Mouse (Mus musculus) kidney, adult 2 months (tissue): ENCODE measurements at regions not wholly inside any gene's neighbourhood (a gene's known extent, or its start where the extent isn't known, plus 50 kb on each side); places are given as distances from the start of the nearest gene placed in this dataset.

Experiments used
- DNase-seq: peaks from one replicate; pipeline ENCODE4 v3.0.0; 2021
- H3K27ac ChIP-seq: fragments of 200-500 bp; 2 replicates; pipeline ENCODE4 v1.5.1; 2012; ENCODE audit warnings: low read depth, low read length, control low read depth, inconsistent platforms; ENCODE audit not compliant: insufficient read depth
- H3K27me3 ChIP-seq: fragments of 200-500 bp; replicated peaks from 2 replicates; pipeline ENCODE4 v1.6.1; 2012; ENCODE audit warnings: mild to moderate bottlenecking, moderate library complexity, low read length, inconsistent platforms; ENCODE audit not compliant: control insufficient read depth, insufficient read depth
- H3K36me3 ChIP-seq: fragments of 200-500 bp; 2 replicates; pipeline ENCODE4 v1.6.1; 2012; ENCODE audit warnings: mild to moderate bottlenecking, moderate library complexity, low read length, inconsistent platforms; ENCODE audit not compliant: control insufficient read depth, insufficient read depth
- H3K4me1 ChIP-seq: fragments of 200-500 bp; 2 replicates; pipeline ENCODE4 v1.6.1; 2011; ENCODE audit warnings: low read length; ENCODE audit not compliant: control insufficient read depth, insufficient read depth
- H3K4me3 ChIP-seq: fragments of 200-500 bp; 2 replicates; pipeline ENCODE4 v1.5.1; 2011; ENCODE audit warnings: mild to moderate bottlenecking, low read depth, low read length, control low read depth; ENCODE audit not compliant: insufficient read depth
- CTCF ChIP-seq: fragments of 200-500 bp; conservative IDR thresholded peaks from 2 replicates; pipeline ENCODE4 v1.5.1; 2011; ENCODE audit warnings: low read depth, mild to moderate bottlenecking, control low read depth, low read length, moderate library complexity, mixed read lengths; ENCODE audit not compliant: insufficient read depth, insufficient read length
- POLR2A ChIP-seq: fragments of 200-500 bp; IDR thresholded peaks from one replicate; pipeline ENCODE4 v1.6.1; 2011; ENCODE audit warnings: low read depth, low read length, control low read depth
- WGBS: fragments of 180-500 bp; shearing (Covaris S2); methylation state at CpG from one replicate; pipeline ENCODE4 v1.1.7; 2018; 5-methylcytosine and 5-hydroxymethylcytosine counted together

DNA sequence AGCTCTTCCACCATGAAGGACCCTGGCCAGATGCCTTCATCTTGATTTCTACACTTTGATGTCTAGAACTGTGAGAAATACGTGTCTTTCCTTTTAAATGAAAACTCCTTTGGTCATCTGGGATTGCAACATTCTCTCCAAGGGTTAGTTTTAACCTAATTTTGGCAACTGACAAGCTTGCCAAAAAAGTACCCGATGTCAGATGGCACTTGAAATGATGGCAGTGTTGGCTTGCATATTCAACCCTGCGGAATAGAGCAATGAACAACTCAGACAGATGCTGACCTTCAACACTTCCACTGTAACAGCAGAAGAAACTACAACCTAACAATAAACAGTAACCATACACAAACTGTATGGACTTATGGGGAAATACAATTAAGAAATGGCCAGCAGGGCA is 286.9 kb upstream of the Sfrp2 start:
- 88% methylated on average over 3 of the region's 3 CpGs for WGBS
- no peak for DNase-seq

DNA sequence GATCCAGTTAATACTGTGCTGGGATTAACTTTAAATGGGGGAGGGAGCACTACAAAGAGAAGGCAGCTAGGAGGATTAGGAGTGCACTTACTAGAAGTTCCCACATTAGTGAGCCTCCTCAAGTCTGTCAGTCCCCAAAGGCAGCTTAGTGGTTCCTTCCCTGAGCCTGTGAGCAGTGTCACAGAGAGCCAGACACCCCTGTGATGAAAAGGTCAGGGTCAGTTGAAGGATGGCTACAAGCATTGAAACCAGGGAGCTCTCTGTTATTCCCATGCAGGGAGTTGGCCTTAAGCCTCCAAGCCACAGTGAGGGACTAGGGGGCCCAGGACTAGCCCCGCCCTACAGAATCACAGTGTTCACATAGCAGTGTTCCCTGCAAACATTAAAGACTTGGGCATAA is 285.9 kb upstream of the Sfrp2 start:
- no peaks in the 10 kb centered on the region for H3K36me3 ChIP-seq
- no peak overlapping the region for H3K27ac ChIP-seq
- no peak overlapping the region for H3K4me3 ChIP-seq
- TF ChIP-seq POLR2A (no peak), CTCF (no peak)
- no peaks in the 10 kb centered on the region for H3K4me1 ChIP-seq
- no peak for DNase-seq
- 97% methylated on average over 1 of the region's 1 CpGs for WGBS
- H3K27me3 ChIP-seq, result no peaks in the 10 kb centered on the region

More for the DNA sequence above, 286.9 kb upstream of the Sfrp2 start:
- Histone ChIP-seq H3K27me3 (no peaks in the 10 kb centered on the region), H3K36me3 (no peaks in the 10 kb centered on the region), H3K27ac (no peak overlapping the region), H3K4me1 (no peaks in the 10 kb centered on the region), H3K4me3 (no peak overlapping the region)
- TF ChIP-seq POLR2A, result no peak
- no peak for TF ChIP-seq CTCF

DNA sequence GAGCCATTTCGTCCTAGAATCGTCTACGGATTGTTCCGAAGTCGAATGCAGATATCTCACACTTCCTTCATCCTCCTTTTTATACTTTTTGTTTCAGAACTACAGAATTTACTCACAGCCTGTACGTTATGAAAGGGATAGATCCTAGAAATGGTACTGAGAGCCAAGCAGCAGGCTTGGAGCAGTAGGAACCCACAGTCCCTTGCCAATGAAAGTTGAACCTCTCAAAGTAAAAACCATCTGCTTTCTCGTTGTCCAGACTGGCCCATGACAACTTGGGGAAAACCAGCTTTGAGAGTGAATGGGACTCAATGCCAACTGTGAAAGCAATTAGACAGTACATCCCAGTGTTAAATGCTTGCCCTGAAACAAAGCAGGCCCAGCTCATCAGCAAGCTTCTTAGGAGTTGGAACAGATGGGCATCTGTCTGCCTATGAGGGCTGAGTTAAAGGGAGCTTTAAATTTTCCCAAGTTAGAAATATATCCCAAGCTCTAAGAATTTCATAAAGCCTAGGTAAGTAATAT is 279.9 kb upstream of the Sfrp2 start:
- no peak overlapping the region for H3K4me3 ChIP-seq
- no peak for DNase-seq
- 84% methylated on average over 7 of the region's 7 CpGs for WGBS

DNA sequence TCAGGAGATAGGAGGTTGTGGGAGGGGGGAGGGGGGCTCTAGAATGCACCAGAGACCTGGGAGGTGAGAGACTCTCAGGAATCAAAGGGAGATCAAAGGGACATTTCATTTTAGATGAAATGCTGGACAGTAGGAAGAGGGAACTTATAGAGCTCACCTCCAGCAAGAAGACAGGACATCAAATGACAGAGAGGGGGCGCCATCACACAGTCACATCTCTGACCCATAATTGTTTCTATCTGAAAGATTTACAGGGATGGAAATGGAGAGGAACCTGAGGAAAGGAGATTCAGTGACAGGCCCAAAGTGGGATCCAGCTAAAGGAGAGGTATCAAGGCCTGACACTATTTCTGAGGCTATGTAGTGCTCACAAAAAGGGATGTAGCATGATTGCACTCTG is 270.5 kb upstream of the Sfrp2 start:
- Histone ChIP-seq H3K4me3 (no peak overlapping the region), H3K27ac (no peak overlapping the region), H3K27me3 (no peaks in the 10 kb centered on the region), H3K36me3 (no peaks in the 10 kb centered on the region), H3K4me1 (no peaks in the 10 kb centered on the region)
- TF ChIP-seq POLR2A (no peak), CTCF (0 out of 2 replicates have a peak, but pooled peaks have one; percentile 9)
- WGBS, result 26% methylated on average over 1 of the region's 1 CpGs
- peak; percentile 12 for DNase-seq

More for the DNA sequence above, 279.9 kb upstream of the Sfrp2 start:
- Histone ChIP-seq H3K27ac (no peak overlapping the region), H3K4me1 (no peaks in the 10 kb centered on the region), H3K27me3 (no peaks in the 10 kb centered on the region), H3K36me3 (no peaks in the 10 kb centered on the region)
- TF ChIP-seq CTCF (no peak), POLR2A (no peak)

DNA sequence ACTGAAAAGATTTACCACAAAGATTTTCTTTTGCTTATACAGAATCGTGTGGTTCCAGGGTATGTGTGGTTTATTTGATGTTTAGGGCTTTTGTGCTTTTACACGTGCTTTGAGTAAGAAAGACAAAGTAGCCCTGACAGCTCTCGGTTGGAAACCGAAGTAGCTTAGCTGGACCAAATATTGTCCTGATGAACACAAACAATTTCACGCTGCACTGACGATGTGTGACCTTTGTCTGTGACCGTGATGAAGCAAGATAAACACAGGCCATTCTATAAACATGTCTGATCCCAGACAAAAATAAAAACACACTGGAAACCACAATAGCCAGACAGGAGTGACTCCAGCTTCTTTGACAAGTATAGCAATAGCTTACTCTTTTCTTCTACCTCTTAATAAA is 262.2 kb upstream of the Sfrp2 start:
- Histone ChIP-seq H3K27ac (no peak overlapping the region), H3K36me3 (no peaks in the 10 kb centered on the region), H3K4me1 (no peaks in the 10 kb centered on the region), H3K4me3 (no peak overlapping the region), H3K27me3 (no peaks in the 10 kb centered on the region)
- 34% methylated on average over 7 of the region's 7 CpGs for WGBS
- TF ChIP-seq POLR2A (no peak), CTCF (no peak)
- no peak for DNase-seq

DNA sequence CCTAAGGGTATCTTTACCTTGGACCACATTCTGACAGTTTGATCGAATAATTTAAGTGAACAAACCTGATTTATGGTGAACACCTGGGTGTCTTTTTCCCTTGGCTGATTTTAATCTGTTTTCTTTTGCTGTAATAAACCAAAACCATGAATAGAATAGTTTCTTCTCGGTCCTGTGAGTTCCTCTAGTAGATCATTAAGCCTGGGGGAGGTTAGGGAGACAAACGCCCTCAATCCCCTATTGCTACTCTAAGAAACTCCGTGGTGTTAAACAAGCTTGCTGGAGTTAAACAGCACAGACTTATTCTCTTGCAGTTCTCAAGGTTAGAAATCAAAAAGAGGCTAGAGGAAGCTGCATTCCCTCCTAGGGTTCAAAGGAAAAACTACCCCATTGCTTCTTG is 249.5 kb upstream of the Sfrp2 start:
- TF ChIP-seq POLR2A, result no peak
- no peak for TF ChIP-seq CTCF
- H3K4me3 ChIP-seq, result no peak overlapping the region

DNA sequence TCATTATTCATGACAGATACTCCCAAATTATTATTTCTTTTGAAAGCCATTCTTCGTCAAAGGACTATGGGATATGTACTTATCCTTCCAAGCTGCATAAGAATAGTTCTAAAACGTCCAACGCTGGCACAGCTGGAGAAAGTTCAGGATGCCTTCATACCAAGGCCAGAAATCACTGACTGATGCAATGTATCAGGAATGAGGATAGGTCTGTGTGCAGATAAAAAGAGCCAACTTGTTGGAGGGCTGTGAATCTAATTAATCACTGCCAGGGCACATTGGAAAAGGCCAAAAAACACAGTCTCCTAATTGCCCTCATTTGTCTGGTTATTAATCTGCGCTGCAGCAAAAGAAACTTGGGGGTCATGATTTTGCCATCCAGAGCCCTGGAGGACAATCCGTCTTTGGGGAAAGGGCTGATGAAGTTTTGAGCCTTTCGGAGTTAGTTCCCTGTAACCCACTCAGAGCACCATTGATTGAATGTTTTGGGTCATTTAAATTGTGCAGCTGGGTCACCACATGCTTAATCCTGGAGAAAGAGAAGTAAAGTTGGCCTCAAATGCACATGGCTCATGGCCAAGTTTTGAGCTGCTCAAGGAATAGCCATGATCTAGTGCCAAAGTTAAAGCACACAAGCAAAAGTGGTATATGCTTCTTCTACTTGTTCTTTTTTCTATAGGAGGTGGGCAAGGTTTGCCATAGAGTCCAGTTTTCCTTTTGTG is 248.0 kb upstream of the Sfrp2 start:
- no peaks in the 10 kb centered on the region for H3K27me3 ChIP-seq
- H3K36me3 ChIP-seq, result no peaks in the 10 kb centered on the region
- no peak for TF ChIP-seq CTCF
- TF ChIP-seq POLR2A, result no peak
- WGBS, result 67% methylated on average over 6 of the region's 6 CpGs
- DNase-seq, result peak; percentile 9
- H3K4me3 ChIP-seq, result no peak overlapping the region
- H3K4me1 ChIP-seq, result no peaks in the 10 kb centered on the region
- H3K27ac ChIP-seq, result no peak overlapping the region

More for the DNA sequence above, 249.5 kb upstream of the Sfrp2 start:
- no peaks in the 10 kb centered on the region for H3K4me1 ChIP-seq
- no peak overlapping the region for H3K27ac ChIP-seq
- DNase-seq, result no peak
- WGBS, result 24% methylated on average over 4 of the region's 4 CpGs
- H3K36me3 ChIP-seq, result no peaks in the 10 kb centered on the region
- H3K27me3 ChIP-seq, result no peaks in the 10 kb centered on the region
